Mouse (Mus musculus) erythroblast, embryonic 14.5 days (primary cell): ENCODE measurements around the gene Baiap3.

Experiments used
- GATA1 ChIP-seq: IDR thresholded peaks from 2 replicates; pipeline ENCODE4 v1.6.1; 2012; ENCODE audit warnings: low read length, inconsistent platforms, mixed read lengths
- TAL1 ChIP-seq: IDR thresholded peaks from 3 replicates; pipeline ENCODE4 v1.6.1; 2012; ENCODE audit warnings: low read length, inconsistent platforms, mixed read lengths

GRCm38 (mm10) chr17:25239695-25240636 lies 16.2 kb downstream of the Baiap3 start, which contains the start of the genes Gnptg and Tsr3:
- TF ChIP-seq GATA1 = no peak
- no peak for TF ChIP-seq TAL1
